Mouse (Mus musculus) stomach, postnatal 0 days (tissue): ENCODE measurements at regions not wholly inside any gene's neighbourhood (a gene's known extent, or its start where the extent isn't known, plus 50 kb on each side); places are given as distances from the start of the nearest gene placed in this dataset.

ENCODE experiments used
- ATAC-seq: fragments of 200-750 bp; cut with Nextera tagmentation; 2 replicates; pipeline ENCODE4 v1.8.0; 2017; ENCODE audit not compliant: low FRiP score, low TSS enrichment
- DNase-seq: peaks from one replicate; pipeline ENCODE4 v3.0.0-alpha.2; 2016; ENCODE audit warnings: low spot score
- H3K27ac ChIP-seq: fragments of 300-500 bp; sonication (generic); replicated peaks from 2 replicates; pipeline ENCODE4 v1.5.1; 2014; ENCODE audit warnings: mild to moderate bottlenecking, control low read depth
- H3K27me3 ChIP-seq: fragments of 300-500 bp; sonication (generic); 2 replicates; pipeline ENCODE4 v1.6.1; 2014; ENCODE audit warnings: low read length; ENCODE audit not compliant: control insufficient read depth, insufficient read depth
- H3K36me3 ChIP-seq: fragments of 300-500 bp; sonication (generic); 2 replicates; pipeline ENCODE4 v1.6.1; 2014; ENCODE audit warnings: low read length, mixed read lengths; ENCODE audit not compliant: control insufficient read depth, insufficient read depth
- H3K4me1 ChIP-seq: fragments of 300-500 bp; sonication (generic); replicated peaks from 2 replicates; pipeline ENCODE4 v1.6.1; 2014; ENCODE audit warnings: antibody characterized with exemption; ENCODE audit not compliant: control insufficient read depth, insufficient read depth
- H3K4me2 ChIP-seq: fragments of 300-500 bp; sonication (generic); replicated peaks from 2 replicates; pipeline ENCODE4 v1.6.1; 2014; ENCODE audit warnings: low read depth, mild to moderate bottlenecking, control low read depth, moderate library complexity
- H3K4me3 ChIP-seq: fragments of 300-500 bp; sonication (generic); 2 replicates; pipeline ENCODE4 v1.5.1; 2014; ENCODE audit warnings: low read depth, low read length, control low read depth
- H3K9ac ChIP-seq: fragments of 300-500 bp; sonication (generic); 2 replicates; pipeline ENCODE4 v1.6.1; 2014; ENCODE audit warnings: mild to moderate bottlenecking, low read length, control low read depth, mixed read lengths
- H3K9me3 ChIP-seq: fragments of 300-500 bp; sonication (generic); 2 replicates; pipeline ENCODE4 v1.6.1; 2016; ENCODE audit warnings: low read length; ENCODE audit not compliant: control insufficient read depth
- CTCF ChIP-seq: IDR thresholded peaks from 2 replicates; pipeline ENCODE4 v1.5.1; 2016; ENCODE audit warnings: antibody characterized with exemption, low read depth, mild to moderate bottlenecking, moderate library complexity
- EP300 ChIP-seq: optimal IDR thresholded peaks from 2 replicates; pipeline ENCODE3; 2016; ENCODE audit warnings: antibody characterized with exemption
- WGBS: fragments of 180-500 bp; shearing (Covaris S2); extraction: QIAGEN DNeasy Blood & Tissue Kit; methylation state at CpG from one replicate; pipeline ENCODE4 v1.1.7; 2014; 5-methylcytosine and 5-hydroxymethylcytosine counted together

DNA sequence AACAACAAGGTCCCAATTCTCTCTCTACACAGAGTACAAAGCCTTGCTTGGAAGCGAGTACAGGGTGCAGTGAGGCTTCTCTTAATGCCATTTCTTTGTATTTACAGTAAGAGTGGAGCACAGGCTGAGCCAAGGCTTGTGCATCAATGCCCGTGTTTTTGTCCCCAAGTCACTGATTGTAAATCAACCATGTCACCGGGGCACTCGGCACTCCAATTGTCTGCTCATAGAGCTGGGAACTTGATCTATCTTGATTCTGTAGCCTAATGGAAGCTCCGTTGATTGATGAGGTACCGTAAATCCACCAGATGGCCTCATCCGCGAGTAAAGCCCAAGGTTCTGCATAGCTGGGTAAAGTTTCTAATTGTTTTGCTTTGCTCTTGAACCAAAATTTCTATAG, 152.1 kb upstream of the Fam98a start:
- H3K4me3 ChIP-seq = no peak overlapping the region
- H3K36me3 ChIP-seq = no peaks in the 10 kb centered on the region
- H3K27ac ChIP-seq = no peak overlapping the region
- no peaks in the 10 kb centered on the region for H3K4me1 ChIP-seq
- 33% methylated on average over 8 of the region's 8 CpGs for WGBS
- no peaks in the 10 kb centered on the region for H3K27me3 ChIP-seq
- no peak for DNase-seq
- no peak for ATAC-seq
- no peak overlapping the region for H3K9ac ChIP-seq
- H3K9me3 ChIP-seq = no peaks in the 10 kb centered on the region
- no peak overlapping the region for H3K4me2 ChIP-seq
- TF ChIP-seq EP300 (no peak), CTCF (no peak)

DNA sequence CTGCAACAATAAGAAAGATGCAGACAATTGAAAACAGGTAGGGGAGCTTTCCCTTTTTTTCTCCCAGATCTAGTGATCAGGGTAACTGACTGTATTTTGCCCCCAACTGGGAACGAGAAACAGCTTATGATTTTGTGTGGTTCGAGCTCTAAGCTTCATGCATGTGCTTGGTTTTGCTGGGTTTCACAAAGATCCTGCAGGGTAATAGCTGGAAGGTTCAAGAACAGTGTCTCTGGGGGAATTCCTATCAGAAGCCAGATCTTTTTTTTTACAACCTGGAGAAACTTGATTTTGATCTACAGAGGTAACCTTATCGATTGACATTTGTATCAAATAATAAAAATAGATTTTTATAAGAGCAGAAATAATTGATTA, 145.0 kb upstream of the Fam98a start:
- no peaks in the 10 kb centered on the region for H3K36me3 ChIP-seq
- no peaks in the 10 kb centered on the region for H3K27me3 ChIP-seq
- TF ChIP-seq CTCF (no peak), EP300 (no peak)
- no peaks in the 10 kb centered on the region for H3K4me1 ChIP-seq
- H3K27ac ChIP-seq = no peak overlapping the region
- no peaks in the 10 kb centered on the region for H3K9me3 ChIP-seq
- no peak for ATAC-seq
- H3K4me3 ChIP-seq = no peak overlapping the region
- DNase-seq = no peak
- 83% methylated on average over 3 of the region's 3 CpGs for WGBS
- no peak overlapping the region for H3K4me2 ChIP-seq
- no peak overlapping the region for H3K9ac ChIP-seq

DNA sequence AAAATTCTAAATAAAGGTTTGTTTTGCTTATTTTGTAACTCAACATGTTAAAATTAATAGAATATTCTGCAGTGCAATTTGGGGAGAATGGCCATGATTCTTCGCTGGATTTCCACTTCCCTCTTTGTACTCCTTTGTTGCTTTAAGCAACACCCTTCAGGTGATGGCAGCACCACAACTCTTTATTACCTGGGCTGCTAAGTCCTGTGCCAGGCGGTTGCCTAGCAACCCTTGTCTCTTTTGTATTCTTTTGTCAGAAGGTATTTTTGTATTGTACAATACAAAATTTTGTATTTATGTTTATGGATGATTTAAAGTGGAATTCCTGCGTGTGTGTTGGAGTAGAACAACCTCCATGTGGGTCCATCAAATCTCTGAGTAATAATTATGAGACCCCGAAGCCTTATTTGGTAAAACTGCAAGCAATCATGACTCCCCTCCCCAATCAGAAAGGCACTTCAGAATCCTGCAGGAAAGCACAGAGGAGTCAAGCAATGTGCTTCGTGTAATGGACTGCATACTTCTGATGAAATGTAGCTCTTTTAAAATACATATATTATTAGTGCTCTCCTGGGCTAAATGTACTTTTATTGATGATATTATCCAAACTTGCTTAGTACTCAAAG, 144.5 kb upstream of the Fam98a start:
- no peak overlapping the region for H3K4me2 ChIP-seq
- H3K9me3 ChIP-seq = no peaks in the 10 kb centered on the region
- H3K9ac ChIP-seq = no peak overlapping the region
- DNase-seq (no peak), ATAC-seq (no peak)
- TF ChIP-seq CTCF (no peak), EP300 (no peak)
- WGBS = 63% methylated on average over 5 of the region's 5 CpGs
- H3K36me3 ChIP-seq = no peaks in the 10 kb centered on the region
- H3K27me3 ChIP-seq = no peaks in the 10 kb centered on the region
- no peaks in the 10 kb centered on the region for H3K4me1 ChIP-seq
- H3K27ac ChIP-seq = no peak overlapping the region
- H3K4me3 ChIP-seq = no peak overlapping the region

DNA sequence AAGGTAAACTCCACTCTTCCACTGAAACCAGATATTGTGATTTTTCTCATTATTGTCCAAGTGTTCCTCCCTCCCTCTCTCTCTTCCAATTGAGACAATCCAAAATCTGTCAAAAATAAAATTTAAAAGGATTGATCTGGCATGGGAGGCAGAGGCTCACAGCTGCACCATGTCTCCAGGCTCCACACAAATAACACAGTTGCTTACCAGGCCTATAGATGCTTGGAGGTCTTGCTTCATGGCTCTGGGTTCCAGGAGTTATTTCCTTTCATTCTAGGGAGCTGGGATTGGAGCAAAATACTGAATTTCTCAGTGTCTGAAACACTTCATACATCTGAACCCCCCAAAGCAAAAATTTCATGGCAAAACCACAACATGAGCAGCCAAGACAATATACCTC, 134.2 kb upstream of the Fam98a start:
- no peaks in the 10 kb centered on the region for H3K9me3 ChIP-seq
- TF ChIP-seq CTCF (no peak), EP300 (no peak)
- no peaks in the 10 kb centered on the region for H3K36me3 ChIP-seq
- no peak overlapping the region for H3K9ac ChIP-seq
- DNase-seq (no peak), ATAC-seq (no peak)
- no peak overlapping the region for H3K27ac ChIP-seq
- H3K27me3 ChIP-seq = no peaks in the 10 kb centered on the region
- H3K4me3 ChIP-seq = no peak overlapping the region
- H3K4me1 ChIP-seq = no peaks in the 10 kb centered on the region
- no peak overlapping the region for H3K4me2 ChIP-seq

DNA sequence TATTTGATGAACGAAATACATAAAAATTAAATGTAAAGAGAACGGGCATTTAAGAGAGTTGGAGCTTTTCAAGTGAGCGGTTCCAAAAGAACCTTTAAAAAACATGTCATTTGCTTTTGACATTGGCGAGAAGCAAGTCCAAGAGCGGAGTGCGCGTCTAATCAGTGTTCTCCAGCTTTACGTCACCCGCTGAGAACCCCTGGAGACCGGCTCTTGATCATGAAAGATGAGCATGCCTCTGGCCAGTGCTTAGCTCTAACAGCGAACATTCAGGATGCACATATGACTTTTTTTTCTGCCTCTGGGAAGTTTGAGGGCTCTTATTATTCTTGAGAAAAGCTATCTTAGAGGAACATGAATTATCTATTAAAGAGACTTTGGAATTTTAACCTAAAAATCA, 95.2 kb upstream of the Fam98a start:
- no peaks in the 10 kb centered on the region for H3K4me1 ChIP-seq
- H3K4me2 ChIP-seq = no peak overlapping the region
- no peaks in the 10 kb centered on the region for H3K36me3 ChIP-seq
- DNase-seq (no peak), ATAC-seq (no peak)
- TF ChIP-seq EP300 (no peak), CTCF (no peak)
- no peak overlapping the region for H3K27ac ChIP-seq
- H3K9me3 ChIP-seq = no peaks in the 10 kb centered on the region
- H3K4me3 ChIP-seq = no peak overlapping the region
- no peak overlapping the region for H3K9ac ChIP-seq
- WGBS = 88% methylated on average over 11 of the region's 11 CpGs
- no peaks in the 10 kb centered on the region for H3K27me3 ChIP-seq

DNA sequence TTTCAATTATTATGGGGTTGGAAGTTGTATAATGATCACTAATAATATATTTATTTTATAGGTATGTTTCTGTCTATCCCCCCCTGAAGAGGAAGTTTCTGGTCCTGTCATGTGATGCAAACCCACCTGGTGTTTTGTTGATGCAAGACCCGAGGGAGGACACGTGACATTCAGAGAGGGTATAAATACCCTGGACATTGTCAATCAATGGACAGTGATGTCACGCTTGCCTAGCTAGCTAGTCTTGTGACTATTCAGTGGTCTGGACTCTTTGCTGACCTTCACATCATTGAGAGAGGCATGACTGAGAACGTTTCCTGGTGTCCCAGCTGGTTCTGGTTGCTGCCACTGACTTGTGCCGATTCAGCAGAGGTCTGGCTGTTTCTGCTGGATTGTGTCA, 93.0 kb upstream of the Fam98a start:
- ATAC-seq = no peak
- Histone ChIP-seq H3K27ac (no peak overlapping the region), H3K36me3 (no peaks in the 10 kb centered on the region), H3K9me3 (no peaks in the 10 kb centered on the region), H3K4me2 (no peak overlapping the region), H3K9ac (no peak overlapping the region), H3K27me3 (no peaks in the 10 kb centered on the region), H3K4me1 (no peaks in the 10 kb centered on the region), H3K4me3 (no peak overlapping the region)
- DNase-seq = no peak
- TF ChIP-seq EP300 = no peak
- TF ChIP-seq CTCF = no peak
- 83% methylated on average over 5 of the region's 5 CpGs for WGBS
